Mouse (Mus musculus): ENCODE measurements around the gene Slc25a16.
"Not testable (repeated sequence)": the region's sequence is repeated elsewhere in the genome, so short reads cannot be mapped to it uniquely, and the experiment has no call there.

Slc25a16 gene

DNA sequence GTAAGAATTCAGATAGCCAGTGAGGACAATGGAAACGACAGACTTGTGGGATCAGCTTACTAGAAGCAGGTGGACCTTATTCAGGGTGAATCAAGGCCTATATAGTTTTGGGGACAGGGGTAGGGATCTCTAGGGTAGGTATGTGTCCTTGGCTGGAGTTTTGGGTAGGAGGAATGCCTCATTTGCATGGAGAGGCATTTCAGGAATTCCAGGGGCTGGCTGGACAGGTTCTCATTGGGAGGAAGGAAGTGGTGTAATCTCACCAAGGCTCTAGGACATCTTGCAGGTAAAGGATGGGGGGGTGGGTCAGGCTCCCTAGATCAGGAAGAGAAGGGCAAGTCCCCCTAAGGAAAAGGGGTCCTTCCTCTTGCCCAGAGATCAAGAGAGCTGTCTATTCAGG is 17.6 kb upstream of the Slc25a16 start:
- no peak for DNase-seq (ENCODE audit: low read depth in 2 of 2, low spot score in 2 of 2)

DNA sequence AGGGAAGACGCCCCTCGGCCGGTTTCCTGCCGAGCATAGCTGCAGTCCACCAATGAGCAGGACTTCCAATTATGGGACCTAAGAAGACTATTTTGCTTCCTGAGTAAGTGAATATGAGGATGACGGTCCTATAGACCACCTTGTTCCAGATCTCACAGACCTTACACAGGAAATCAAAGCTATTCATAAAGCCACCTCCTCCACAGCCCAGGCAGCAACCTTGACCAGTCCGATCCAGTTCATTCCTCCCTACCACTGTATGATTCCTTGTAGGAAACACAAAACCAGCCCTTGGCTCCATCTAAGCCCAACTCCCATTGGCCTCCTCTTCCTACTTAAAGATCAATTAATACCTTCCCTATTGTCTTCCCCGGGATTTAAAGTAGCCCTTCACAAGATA is 14.1 kb upstream of the Slc25a16 start:
- DNase-seq (ENCODE audit: low read depth in 2 of 2, low spot score in 2 of 2), result no peak

DNA sequence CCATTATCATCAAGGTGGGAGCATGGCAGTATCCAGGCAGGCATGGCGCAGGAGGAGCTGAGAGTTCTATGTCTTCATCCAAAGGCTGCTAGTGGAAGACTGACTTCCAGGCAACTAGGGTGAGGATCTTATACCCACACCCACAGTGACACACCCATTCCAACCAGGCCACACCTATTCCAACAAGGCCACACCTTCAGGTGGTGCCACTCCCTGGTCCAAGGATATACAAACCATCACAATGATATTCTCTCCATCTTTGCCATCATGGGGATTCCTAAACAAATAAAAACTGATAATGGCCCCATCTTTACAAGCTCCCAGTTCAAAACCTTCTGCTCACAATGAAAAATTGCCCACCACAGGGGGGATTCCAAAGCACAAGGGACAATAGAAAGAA is 11.5 kb upstream of the Slc25a16 start, which contains the start of gene Tet1:
Gene Tet1 (minus strand): TSS at position 101 of the 400 bp plus-strand sequence.
- not testable (repeated sequence) for DNase-seq (ENCODE audit: low read depth in 2 of 2, low spot score in 2 of 2)

DNA sequence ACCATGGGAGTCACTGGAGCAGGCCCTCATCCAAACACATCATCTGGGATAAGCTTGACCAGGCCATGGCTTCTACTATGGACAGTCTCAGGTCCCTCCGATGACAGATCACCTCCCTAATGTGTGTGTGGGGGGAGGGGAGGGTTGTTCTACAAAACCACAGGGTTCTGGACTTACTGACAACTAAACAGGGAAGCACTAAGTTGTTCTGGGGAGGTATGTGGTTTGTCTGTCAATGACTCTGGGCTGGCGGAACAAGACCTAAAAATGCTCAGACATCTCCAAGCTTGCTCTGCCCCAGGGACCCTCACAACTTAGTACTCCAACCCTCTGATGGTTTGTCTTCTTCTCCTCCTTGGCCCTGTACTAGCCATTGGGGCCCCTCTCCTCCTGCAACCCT is 9.3 kb upstream of the Slc25a16 start:
- DNase-seq (ENCODE audit: low read depth in 2 of 2, low spot score in 2 of 2), result no peak

DNA sequence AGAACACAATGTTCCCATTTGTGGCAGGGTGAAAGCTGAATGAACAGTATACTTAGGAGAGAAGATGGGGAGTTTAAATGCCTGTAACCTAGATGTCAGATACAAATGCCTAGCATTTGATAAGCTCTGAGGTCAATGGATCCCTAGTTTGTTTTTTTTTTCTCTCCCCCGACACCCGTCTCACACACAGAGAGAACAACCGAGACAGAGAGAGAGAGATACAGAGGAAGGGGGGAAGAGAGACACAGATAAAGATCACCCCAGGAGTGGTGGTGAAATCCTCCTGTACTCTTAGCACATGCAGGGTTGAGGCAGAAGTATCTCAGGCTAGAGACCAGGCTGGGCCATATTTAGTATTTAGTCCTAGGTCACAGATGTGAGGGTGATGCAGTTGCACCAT is 1.4 kb upstream of the Slc25a16 start:
- DNase-seq (ENCODE audit: low read depth in 2 of 2, low spot score in 2 of 2), result no peak

DNA sequence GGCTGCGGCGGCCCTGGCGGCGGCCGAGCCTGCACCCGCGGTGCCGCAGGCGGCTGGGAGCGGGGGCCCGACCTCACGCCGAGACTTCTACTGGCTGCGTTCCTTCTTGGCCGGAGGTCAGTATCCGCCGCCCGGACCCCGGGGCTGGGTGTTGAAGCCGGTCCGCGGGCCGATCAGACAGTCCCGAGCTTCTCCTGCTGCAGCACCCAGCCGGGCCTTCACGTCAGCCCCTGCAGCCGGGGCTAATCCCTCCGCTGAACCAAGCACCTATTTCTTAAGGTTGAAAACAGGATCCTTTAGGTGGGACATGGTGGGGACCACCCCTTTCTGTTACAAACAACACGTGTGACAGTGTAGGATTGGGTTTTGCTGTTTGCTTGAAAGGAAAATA is 328 bp downstream of the Slc25a16 start:
- no peak for DNase-seq (ENCODE audit: low read depth in 2 of 2, low spot score in 2 of 2)

DNA sequence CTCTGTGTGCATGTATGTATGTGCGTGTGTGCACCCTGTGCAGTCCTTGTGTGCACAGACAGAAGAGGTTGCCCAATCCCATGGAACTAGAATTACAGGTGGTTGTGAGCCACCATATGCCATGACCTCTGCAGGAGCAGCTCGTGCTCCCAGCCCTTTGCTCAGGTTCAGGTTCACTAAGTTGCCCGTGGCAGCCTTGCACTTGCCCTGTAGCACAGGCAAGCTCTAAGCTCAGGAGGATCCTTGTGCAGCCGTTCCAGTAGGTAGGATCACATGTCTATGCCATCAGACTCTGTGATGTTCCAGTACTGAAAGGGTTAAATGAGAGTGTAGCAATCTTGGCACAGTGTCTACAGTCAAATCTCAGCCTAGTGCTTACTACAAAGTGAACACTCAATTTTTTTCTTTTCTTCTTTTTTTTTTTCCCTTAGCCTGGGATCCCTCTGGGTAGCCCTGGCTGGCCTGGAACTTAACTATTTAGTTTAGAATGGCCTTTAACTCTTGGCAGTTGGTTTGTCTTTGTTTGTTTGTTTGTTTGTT is 3.7 kb downstream of the Slc25a16 start:
- no peak for DNase-seq (ENCODE audit: low read depth in 2 of 2, low spot score in 2 of 2)

DNA sequence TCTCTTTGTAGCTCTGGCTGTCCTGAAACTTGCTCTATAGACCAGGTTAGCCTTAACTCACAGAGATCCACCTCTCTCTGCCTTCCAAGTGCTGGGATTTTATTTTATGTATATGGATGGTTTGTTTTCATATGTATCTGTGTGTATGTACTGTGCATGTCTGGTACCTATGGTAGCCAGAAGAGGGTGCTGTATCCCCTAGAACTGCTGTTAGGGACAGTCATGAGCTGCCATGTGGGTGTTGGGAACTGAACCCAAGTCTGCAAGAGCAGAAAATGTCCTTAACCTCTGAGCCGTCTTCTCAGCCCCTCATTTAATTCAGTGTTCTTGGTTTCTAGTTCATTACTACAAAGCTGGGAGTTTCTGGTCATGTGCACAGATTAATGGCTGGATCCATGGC is 11.9 kb downstream of the Slc25a16 start:
- DNase-seq (ENCODE audit: low read depth in 2 of 2, low spot score in 2 of 2), result no peak

DNA sequence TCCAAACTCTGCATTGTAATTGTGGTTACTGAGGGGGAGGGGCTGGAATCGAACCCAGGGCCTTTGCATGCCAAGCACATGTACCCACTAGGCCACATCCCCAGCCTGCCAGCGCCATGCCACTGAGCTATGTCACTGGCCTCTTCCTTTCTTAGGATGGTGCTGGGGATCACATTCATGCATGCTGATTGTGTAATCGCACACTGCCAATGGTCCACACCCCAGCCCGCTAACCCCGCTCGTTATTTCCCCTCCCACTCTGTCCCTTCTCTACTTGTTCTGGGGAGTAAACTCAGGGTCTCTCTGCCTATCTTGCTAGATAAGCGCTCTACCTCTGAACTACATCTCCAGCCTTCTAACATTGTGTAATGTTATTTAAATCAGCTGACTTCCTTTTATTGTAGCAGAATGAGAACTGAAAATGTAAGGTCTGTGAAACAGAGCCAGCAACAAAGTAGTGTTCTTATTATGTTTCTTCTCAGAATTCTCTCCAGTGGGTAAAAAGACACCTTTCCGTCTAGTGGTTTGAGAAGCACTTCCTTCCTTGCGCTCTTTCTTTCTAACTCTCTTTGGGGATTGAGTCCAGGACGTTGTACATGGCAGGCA is 24.6 kb downstream of the Slc25a16 start:
- DNase-seq (ENCODE audit: low read depth in 2 of 2, low spot score in 2 of 2), result no peak

DNA sequence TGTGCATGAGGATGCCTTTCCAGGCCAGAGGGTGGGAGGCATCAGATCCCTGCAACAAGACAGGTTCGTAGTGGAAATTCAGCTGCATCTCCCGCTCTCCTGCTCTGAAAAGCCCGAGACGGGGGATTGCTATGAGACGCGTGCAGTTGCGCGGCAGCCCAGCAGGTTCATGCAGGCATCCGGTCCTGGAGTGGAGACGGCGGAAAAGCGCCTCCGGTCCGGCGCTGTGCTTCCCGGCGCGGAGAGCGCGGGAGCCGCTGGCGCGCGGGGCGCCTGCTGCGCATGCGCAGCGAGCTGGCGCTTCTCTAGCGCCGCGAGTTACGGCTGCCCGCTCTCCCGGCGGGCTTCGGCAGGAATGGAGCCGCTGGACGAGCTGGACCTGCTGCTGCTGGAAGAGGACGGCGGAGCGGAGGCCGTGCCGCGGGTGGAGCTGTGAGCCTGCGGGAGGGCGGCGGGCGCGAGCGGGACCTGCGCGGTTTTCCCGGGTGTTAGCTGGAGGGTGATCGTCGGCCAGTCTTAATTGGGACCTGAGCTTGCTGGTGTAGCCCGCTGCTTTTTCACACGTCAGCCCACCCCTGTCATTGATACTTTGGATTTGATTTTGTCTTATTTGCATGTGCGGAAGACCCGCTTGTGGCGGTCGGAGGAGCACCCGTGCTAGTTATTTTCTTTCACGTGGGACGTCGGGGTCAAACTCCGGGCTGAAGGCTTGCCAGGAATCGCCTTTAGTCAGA is 26.5 kb downstream of the Slc25a16 start, which contains the start of gene Dna2:
Gene Dna2 (plus strand): TSS at position 289 of the 734 bp plus-strand sequence.
- DNase-seq (ENCODE audit: low read depth in 2 of 2, low spot score in 2 of 2), result peak; percentile 54 to 57

DNA sequence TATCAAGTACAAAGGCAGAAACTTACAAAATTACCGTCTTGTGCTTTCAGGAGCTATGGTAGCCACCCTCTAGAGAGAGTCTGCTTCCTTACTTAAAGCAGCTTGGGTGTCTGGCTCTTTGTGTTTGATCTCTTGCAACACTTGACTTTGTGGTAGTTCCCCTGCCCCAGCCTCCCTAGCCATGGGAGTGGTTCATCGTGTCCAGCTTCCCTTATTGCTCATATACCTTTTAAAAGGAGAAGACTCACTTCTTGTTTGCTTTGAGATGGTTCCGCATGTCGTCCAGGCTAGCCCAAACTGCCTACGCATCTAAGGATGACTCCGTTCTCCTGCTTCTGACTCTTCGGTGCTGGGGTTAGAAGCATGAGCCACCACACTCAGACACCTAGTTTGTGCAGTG is 28.1 kb downstream of the Slc25a16 start:
- no peak for DNase-seq (ENCODE audit: low read depth in 2 of 2, low spot score in 2 of 2)

DNA sequence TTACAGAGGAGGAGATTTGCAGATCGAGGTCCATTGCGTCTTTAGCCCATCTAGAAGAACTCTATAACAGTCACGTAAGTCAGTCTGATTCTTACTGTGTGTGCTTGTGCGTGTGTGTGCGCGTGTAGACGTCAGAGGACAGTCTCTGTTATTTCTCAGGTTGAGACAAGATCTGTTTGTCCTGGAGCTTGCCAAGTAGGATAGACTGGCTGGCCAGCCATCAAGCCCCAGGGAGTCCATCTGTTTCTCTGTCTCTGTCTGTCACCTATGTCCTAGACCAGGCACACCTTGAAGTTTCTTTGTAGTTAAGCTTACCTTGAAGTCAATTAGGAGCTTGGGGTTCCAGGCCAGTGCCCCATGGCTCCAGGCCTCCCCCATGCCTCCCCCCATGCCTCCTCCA is 43.5 kb downstream of the Slc25a16 start:
- no peak for DNase-seq (ENCODE audit: low read depth in 2 of 2, low spot score in 2 of 2)

DNA sequence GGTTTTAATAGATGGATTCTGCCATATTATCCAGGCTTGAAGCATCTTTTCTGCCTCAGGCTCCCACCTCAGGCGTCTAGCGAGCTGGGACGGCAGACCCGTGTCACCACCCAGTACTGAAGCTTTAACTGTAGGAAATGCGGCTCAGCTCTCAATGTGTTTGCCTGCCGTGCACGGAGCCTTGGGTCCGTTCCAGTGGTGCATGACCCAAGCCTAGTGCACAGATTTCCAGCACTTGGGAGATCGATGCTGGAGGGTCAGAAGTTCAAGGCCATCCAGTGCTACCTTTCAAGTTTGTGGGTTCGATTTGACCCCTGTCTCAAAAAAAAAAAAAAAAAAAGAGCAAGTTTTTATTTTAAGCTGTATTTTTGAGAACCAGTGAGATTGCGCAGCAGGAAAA is 45.4 kb downstream of the Slc25a16 start:
- DNase-seq (ENCODE audit: low read depth in 2 of 2, low spot score in 2 of 2), result no peak

DNA sequence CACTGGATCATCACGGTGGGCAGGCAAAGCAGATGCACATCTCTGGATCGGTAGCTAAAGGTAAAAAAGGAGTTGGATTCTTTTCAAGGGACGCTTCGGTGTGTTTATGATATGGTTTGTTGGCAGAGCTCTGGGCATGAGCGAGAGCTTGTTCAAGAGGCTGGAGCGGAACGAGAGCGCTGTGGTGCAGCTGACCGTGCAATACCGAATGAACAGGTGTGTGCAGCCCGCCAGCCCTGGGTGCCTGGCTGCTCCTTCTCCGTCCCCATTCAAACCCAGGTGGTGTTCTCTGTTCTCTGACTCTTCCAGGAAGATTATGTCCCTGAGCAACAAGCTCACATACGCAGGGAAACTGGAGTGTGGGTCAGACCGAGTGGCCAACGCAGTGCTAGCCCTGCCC is 45.9 kb downstream of the Slc25a16 start:
- no peak for DNase-seq (ENCODE audit: low read depth in 2 of 2, low spot score in 2 of 2)

DNA sequence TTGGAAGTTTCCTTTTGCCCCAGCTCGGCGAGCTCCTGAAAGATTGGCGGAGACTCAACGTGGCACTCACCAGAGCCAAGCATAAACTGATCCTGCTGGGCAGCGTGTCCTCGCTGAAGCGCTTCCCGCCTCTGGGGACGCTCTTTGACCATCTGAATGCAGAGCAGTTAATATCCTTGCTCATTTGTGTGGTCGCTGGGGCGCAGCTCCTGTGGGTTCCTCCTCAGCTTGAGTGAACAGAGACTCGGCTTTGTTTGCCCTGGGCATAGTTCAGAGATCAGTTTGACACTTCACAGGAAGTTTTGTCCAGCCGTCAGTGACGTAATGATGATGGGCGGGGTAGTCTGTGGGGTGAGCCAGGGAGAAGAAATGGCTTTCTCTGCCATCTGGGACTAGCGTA is 51.4 kb downstream of the Slc25a16 start:
- no peak for DNase-seq (ENCODE audit: low read depth in 2 of 2, low spot score in 2 of 2)

DNA sequence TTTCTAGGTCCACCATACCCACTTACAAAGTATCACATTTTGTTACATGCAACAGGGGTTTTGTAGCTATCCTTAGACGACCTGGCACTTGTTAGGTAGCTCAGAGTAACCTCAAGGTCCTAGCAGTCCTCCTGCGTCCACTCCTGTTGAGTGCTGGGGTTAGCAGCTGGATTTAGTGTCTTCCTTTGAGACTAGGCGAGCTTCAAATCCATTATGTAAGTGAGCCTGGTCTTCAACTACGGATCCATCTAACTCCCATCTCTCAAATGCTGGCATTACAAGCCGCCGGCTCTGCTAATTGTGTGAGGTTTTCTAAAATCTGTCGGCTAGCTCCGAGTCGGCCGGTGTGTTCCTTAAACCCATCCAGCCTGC is 59.2 kb downstream of the Slc25a16 start:
- DNase-seq (ENCODE audit: low read depth in 2 of 2, low spot score in 2 of 2), result no peak

DNA sequence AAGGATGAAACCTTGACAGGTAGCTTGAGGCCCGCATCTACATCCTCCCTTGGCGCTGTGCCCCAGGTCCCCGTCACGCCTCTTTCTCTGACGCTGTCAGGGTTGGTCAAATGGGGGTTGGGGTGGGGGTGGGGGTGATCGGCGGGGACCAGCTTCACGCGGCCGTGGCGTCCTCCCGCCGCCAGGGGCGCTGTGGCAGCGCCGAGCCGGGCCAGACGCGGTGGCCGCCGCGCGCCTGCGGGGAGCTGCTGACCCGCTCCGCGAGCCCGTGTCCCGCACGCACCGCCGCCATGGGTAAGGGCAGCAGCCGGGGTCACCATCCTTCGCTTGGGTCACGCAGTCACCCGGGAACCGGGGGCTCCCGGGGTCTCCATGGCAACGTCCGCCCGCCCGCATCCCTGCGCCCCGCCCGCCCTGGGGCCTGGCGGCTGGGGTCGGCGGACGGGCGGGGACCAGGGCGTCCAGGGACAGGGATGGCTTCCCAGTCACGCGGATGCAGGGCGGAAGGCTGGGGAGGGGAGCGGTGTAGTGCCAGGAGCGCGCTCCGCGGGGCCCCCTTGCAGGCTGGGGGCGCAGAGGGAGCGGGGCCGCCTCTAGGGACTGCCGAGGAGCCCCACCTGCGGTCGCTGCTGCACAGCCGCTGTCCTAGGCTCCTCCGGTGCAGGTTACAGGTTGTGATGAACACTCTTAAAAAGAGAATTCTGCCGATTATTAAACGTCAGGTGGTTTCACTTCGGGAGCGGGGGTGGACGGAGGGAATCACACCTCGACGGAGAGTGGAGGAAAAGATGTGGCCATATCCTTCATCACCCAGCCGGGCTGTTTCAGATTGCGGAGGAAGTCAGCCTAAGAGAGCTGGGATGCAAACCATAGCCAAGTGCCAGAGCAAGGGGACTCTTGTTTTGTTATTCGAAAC is 59.9 kb downstream of the Slc25a16 start, which contains the start of gene Rufy2:
Gene Rufy2 (plus strand): TSS at position 185 of the 916 bp plus-strand sequence.
- peak; percentile 76 to 81 for DNase-seq (ENCODE audit: low read depth in 2 of 2, low spot score in 2 of 2)

DNA sequence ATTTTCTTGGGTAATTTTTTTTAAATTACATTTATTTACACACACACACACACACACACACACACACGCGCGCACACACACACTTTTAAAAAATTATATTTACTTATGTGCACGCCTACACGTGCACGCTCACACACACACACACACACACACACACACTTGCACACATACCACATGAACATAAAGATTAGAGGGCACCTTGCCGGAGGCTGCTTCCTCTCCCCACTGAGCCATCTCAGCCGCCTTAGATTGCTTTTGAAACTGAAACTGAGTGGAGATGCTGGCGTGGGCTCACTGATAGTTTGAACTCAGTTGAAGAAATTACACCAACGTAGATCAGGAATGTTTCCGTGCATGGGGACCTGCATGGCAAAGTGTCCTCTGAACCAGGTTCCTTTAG is 63.6 kb downstream of the Slc25a16 start:
- DNase-seq (ENCODE audit: low read depth in 2 of 2, low spot score in 2 of 2), result peak; percentile 49 to 61

DNA sequence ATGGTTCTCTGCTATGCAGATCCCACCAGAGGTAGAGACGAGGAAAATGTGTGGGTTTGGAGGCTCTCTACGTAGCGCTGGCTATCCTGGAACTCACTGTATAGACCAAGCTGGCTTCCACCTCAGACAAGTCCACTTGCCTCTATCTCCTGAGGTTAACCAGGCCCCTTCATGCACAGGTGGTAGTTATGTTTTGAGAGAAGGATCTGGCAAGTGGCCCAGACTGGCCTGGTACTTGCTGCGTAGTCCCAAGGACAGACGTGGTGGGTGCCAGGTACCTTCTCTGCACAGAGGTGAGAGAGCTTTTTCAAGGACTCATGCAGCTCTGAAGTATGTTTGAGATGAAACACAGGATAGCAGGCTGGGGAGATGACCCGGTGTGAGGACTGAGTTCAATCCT is 64.1 kb downstream of the Slc25a16 start:
- no peak for DNase-seq (ENCODE audit: low read depth in 2 of 2, low spot score in 2 of 2)

DNA sequence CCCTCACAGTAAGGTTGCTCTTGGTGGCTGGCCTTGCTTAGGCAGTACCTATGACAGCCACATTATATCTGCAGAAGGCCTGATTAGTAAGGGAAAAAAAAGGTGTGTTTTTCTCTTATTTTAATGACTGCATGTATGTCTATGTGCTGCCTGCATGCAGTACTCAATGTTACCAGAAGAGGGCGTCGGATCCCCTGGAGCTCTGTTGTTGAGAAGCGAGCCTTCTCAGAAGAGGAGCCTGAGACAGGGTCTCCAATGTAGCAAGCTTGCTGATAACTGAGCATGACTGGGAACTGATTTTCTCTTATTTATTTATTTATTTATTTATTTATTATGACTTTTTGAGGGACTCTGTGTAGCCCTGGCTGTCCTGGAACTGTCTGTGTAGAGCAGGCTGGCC is 66.9 kb downstream of the Slc25a16 start:
- peak; percentile 28 to 52 for DNase-seq (ENCODE audit: low read depth in 2 of 2, low spot score in 2 of 2)

DNA sequence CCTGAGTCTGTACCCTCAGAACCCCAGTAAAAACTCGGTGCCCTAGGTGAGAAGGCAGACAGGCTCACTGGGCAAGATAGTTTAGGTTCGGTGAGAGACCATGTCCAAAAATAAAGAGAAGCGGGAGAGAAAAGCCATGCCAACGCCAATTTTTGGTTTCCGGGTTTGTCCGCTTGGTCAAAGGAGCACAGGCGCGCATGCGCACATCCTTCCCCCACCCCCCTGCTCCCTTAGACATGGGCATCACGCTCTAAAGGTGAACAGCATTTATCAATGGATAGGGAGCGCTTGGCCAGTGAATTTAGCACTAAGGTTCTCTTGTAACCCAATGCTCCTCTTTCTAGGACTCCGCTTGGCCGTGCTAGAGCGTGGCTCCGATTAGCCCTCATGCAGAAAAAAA is 70.2 kb downstream of the Slc25a16 start:
- DNase-seq (ENCODE audit: low read depth in 2 of 2, low spot score in 2 of 2), result no peak

DNA sequence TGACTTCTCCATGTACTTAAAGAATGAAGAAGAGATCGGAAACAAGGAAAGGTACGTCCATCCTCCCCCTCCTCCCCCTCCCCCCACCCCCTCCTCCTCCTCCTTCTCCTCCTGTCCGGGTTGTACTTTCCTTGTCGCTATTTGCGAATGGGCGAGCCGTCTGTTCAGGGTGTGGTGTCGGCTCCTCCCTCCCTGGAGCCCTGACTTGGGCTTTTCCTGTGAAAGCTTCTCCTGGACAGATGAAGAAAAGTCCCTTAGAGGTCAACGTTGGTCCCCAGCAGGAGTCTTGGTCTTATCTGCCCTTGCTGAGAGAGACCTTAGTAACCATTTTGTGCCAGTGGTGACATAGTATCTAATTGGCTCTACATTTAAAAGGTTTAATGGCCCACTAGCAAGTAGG is 73.6 kb downstream of the Slc25a16 start:
- DNase-seq (ENCODE audit: low read depth in 2 of 2, low spot score in 2 of 2), result no peak
